Mouse (Mus musculus): ENCODE results near the gene Cpne5. TPM values are rescaled to one million over a fixed set of nuclear protein-coding genes. Genes with fewer than 3 reads are reported as not detected.
A peak's percentile ranks its signal among the peaks of the same experiment; 100 is the strongest.
"Not testable (repeated sequence)": the region's sequence is repeated elsewhere in the genome, so short reads cannot be mapped to it uniquely, and the experiment has no call there.

Cpne5 gene
- polyA plus RNA-seq, 1 experiment from 2014 or later = 51.2 TPM

- Histone ChIP-seq H3K4me2 (ENCODE audit: low read length) (no peak overlapping the region), H3K4me1 (ENCODE audit: control insufficient read depth, insufficient read depth, low read depth, low read length) (0 out of 2 replicates have a peak, but pooled peaks cover 4% of the 10 kb centered on the region), H3K9me3 (ENCODE audit: control insufficient read depth, low read length) (no peaks in the 10 kb centered on the region), H3K4me3 (ENCODE audit: low read length) (no peak overlapping the region), H3K36me3 (ENCODE audit: control insufficient read depth, insufficient read depth, low read length) (peaks cover 5% of the 10 kb centered on the region), H3K27me3 (replicated peaks; ENCODE audit: control insufficient read depth, insufficient read depth, low read length) (no peaks in the 10 kb centered on the region), H3K27ac (ENCODE audit: low read depth, low read length) (no peak overlapping the region), H3K9ac (ENCODE audit: low read depth, low read length) (no peak overlapping the region)
- peak; percentile 18; the same call in 1 of the 2 replicates for ATAC-seq
- WGBS = 70% methylated on average over 15 of the region's 15 CpGs
Measured at GRCm38 (mm10) chr17:29251608-29252390, 13.8 kb upstream of the Cpne5 start.

GRCm38 (mm10) chr17:29251006-29251405, 13.0 kb upstream of the Cpne5 start:
- not testable (repeated sequence) for H3K4me2 ChIP-seq (ENCODE audit: low read length); H3K4me3 ChIP-seq (ENCODE audit: low read length); H3K4me1 ChIP-seq (ENCODE audit: control insufficient read depth, insufficient read depth, low read depth, low read length); ATAC-seq; H3K9ac ChIP-seq (ENCODE audit: low read depth, low read length); H3K36me3 ChIP-seq (ENCODE audit: control insufficient read depth, insufficient read depth, low read length); H3K27ac ChIP-seq (ENCODE audit: low read depth, low read length); H3K9me3 ChIP-seq (ENCODE audit: control insufficient read depth, low read length); H3K27me3 ChIP-seq (replicated peaks; ENCODE audit: control insufficient read depth, insufficient read depth, low read length)
- WGBS = 78% methylated on average over 14 of the region's 14 CpGs

- ATAC-seq = no peak
- H3K36me3 ChIP-seq (ENCODE audit: control insufficient read depth, insufficient read depth, low read length) = peaks cover 5% of the 10 kb centered on the region
- WGBS = 58% methylated on average over 9 of the region's 9 CpGs
- H3K27ac ChIP-seq (ENCODE audit: low read depth, low read length) = no peak overlapping the region
- peaks cover 18% of the 10 kb centered on the region for H3K4me1 ChIP-seq (ENCODE audit: control insufficient read depth, insufficient read depth, low read depth, low read length)
- no peaks in the 10 kb centered on the region for H3K9me3 ChIP-seq (ENCODE audit: control insufficient read depth, low read length)
- H3K9ac ChIP-seq (ENCODE audit: low read depth, low read length) = no peak overlapping the region
- no peaks in the 10 kb centered on the region for H3K27me3 ChIP-seq (replicated peaks; ENCODE audit: control insufficient read depth, insufficient read depth, low read length)
- H3K4me2 ChIP-seq (ENCODE audit: low read length) = no peak overlapping the region
- H3K4me3 ChIP-seq (ENCODE audit: low read length) = no peak overlapping the region
Measured at GRCm38 (mm10) chr17:29249512-29249911, 11.5 kb upstream of the Cpne5 start.

- Histone ChIP-seq H3K4me3 (ENCODE audit: low read length) (no peak overlapping the region), H3K4me1 (ENCODE audit: control insufficient read depth, insufficient read depth, low read depth, low read length) (peaks cover 19% of the 10 kb centered on the region), H3K9me3 (ENCODE audit: control insufficient read depth, low read length) (no peaks in the 10 kb centered on the region), H3K9ac (ENCODE audit: low read depth, low read length) (no peak overlapping the region), H3K4me2 (ENCODE audit: low read length) (no peak overlapping the region), H3K27me3 (replicated peaks; ENCODE audit: control insufficient read depth, insufficient read depth, low read length) (no peaks in the 10 kb centered on the region), H3K36me3 (ENCODE audit: control insufficient read depth, insufficient read depth, low read length) (peaks cover 5% of the 10 kb centered on the region), H3K27ac (ENCODE audit: low read depth, low read length) (no peak overlapping the region)
- no peak for ATAC-seq
- WGBS = 76% methylated on average over 13 of the region's 13 CpGs
Measured at GRCm38 (mm10) chr17:29247881-29248280, 9.9 kb upstream of the Cpne5 start.

- Histone ChIP-seq H3K27me3 (replicated peaks; ENCODE audit: control insufficient read depth, insufficient read depth, low read length) (no peaks in the 10 kb centered on the region), H3K9me3 (ENCODE audit: control insufficient read depth, low read length) (no peaks in the 10 kb centered on the region), H3K4me1 (ENCODE audit: control insufficient read depth, insufficient read depth, low read depth, low read length) (peaks cover 16% of the 10 kb centered on the region), H3K4me3 (ENCODE audit: low read length) (no peak overlapping the region), H3K4me2 (ENCODE audit: low read length) (no peak overlapping the region), H3K9ac (ENCODE audit: low read depth, low read length) (no peak overlapping the region), H3K27ac (ENCODE audit: low read depth, low read length) (no peak overlapping the region), H3K36me3 (ENCODE audit: control insufficient read depth, insufficient read depth, low read length) (peaks cover 5% of the 10 kb centered on the region)
- WGBS = 29% methylated on average over 5 of the region's 5 CpGs
- ATAC-seq = peak; percentile 57
Measured at GRCm38 (mm10) chr17:29246602-29247001, 8.6 kb upstream of the Cpne5 start.

GRCm38 (mm10) chr17:29245725-29246124, 7.8 kb upstream of the Cpne5 start:
- no peak overlapping the region for H3K27ac ChIP-seq (ENCODE audit: low read depth, low read length)
- ATAC-seq = 0 out of 2 replicates have a peak, but pooled peaks have one; percentile 13
- 48% methylated on average over 7 of the region's 7 CpGs for WGBS
- no peak overlapping the region for H3K9ac ChIP-seq (ENCODE audit: low read depth, low read length)
- H3K36me3 ChIP-seq (ENCODE audit: control insufficient read depth, insufficient read depth, low read length) = peaks cover 3% of the 10 kb centered on the region; the same call in 1 of the 2 replicates
- H3K4me3 ChIP-seq (ENCODE audit: low read length) = no peak overlapping the region
- H3K4me1 ChIP-seq (ENCODE audit: control insufficient read depth, insufficient read depth, low read depth, low read length) = peaks cover 14% of the 10 kb centered on the region
- no peaks in the 10 kb centered on the region for H3K9me3 ChIP-seq (ENCODE audit: control insufficient read depth, low read length)
- H3K27me3 ChIP-seq (replicated peaks; ENCODE audit: control insufficient read depth, insufficient read depth, low read length) = no peaks in the 10 kb centered on the region
- H3K4me2 ChIP-seq (ENCODE audit: low read length) = no peak overlapping the region

GRCm38 (mm10) chr17:29244912-29245311, 6.9 kb upstream of the Cpne5 start:
- Histone ChIP-seq H3K4me2 (ENCODE audit: low read length) (no peak overlapping the region; the same call in 1 of the 2 replicates), H3K9me3 (ENCODE audit: control insufficient read depth, low read length) (no peaks in the 10 kb centered on the region), H3K4me3 (ENCODE audit: low read length) (no peak overlapping the region), H3K36me3 (ENCODE audit: control insufficient read depth, insufficient read depth, low read length) (no peaks in the 10 kb centered on the region), H3K9ac (ENCODE audit: low read depth, low read length) (0 out of 2 replicates have a peak overlapping the region, but pooled peaks have one; percentile 19), H3K27me3 (replicated peaks; ENCODE audit: control insufficient read depth, insufficient read depth, low read length) (no peaks in the 10 kb centered on the region), H3K27ac (ENCODE audit: low read depth, low read length) (0 out of 2 replicates have a peak overlapping the region, but pooled peaks have one; percentile 1), H3K4me1 (ENCODE audit: control insufficient read depth, insufficient read depth, low read depth, low read length) (peaks cover 14% of the 10 kb centered on the region)
- no peak for ATAC-seq
- WGBS = 16% methylated on average over 11 of the region's 12 CpGs

- Histone ChIP-seq H3K4me1 (ENCODE audit: control insufficient read depth, insufficient read depth, low read depth, low read length) (peaks cover 7% of the 10 kb centered on the region), H3K27me3 (replicated peaks; ENCODE audit: control insufficient read depth, insufficient read depth, low read length) (peaks cover 5% of the 10 kb centered on the region; the same call in 1 of the 2 replicates), H3K4me3 (ENCODE audit: low read length) (peak overlapping the region; percentile 56), H3K9me3 (ENCODE audit: control insufficient read depth, low read length) (no peaks in the 10 kb centered on the region), H3K27ac (ENCODE audit: low read depth, low read length) (peak overlapping the region; percentile 36), H3K9ac (ENCODE audit: low read depth, low read length) (peak overlapping the region; percentile 76), H3K36me3 (ENCODE audit: control insufficient read depth, insufficient read depth, low read length) (no peaks in the 10 kb centered on the region), H3K4me2 (ENCODE audit: low read length) (peak overlapping the region; percentile 95)
- ATAC-seq = peak; percentile 25
- 3% methylated on average over 23 of the region's 23 CpGs for WGBS
Measured at GRCm38 (mm10) chr17:29238421-29238945, 516 bp upstream of the Cpne5 start.

GRCm38 (mm10) chr17:29237267-29237771, 648 bp downstream of the Cpne5 start:
- 2% methylated on average over 32 of the region's 32 CpGs for WGBS
- H3K9me3 ChIP-seq (ENCODE audit: control insufficient read depth, low read length) = no peaks in the 10 kb centered on the region

More at GRCm38 (mm10) chr17:29237267-29237771, 648 bp downstream of the Cpne5 start:
- ATAC-seq = no peak
- peaks cover 5% of the 10 kb centered on the region; the same call in 1 of the 2 replicates for H3K27me3 ChIP-seq (replicated peaks; ENCODE audit: control insufficient read depth, insufficient read depth, low read length)
- H3K4me1 ChIP-seq (ENCODE audit: control insufficient read depth, insufficient read depth, low read depth, low read length) = peaks cover 7% of the 10 kb centered on the region
- peak overlapping the region; percentile 56 for H3K4me3 ChIP-seq (ENCODE audit: low read length)
- no peaks in the 10 kb centered on the region for H3K36me3 ChIP-seq (ENCODE audit: control insufficient read depth, insufficient read depth, low read length)
- peak overlapping the region; percentile 76 for H3K9ac ChIP-seq (ENCODE audit: low read depth, low read length)
- H3K4me2 ChIP-seq (ENCODE audit: low read length) = peak overlapping the region; percentile 95
- H3K27ac ChIP-seq (ENCODE audit: low read depth, low read length) = no peak overlapping the region
